Mouse (Mus musculus): Measurements from ENCODE around the gene Toporsl. TPM values are rescaled to one million over a fixed set of nuclear protein-coding genes. Genes with fewer than 3 reads are reported as not detected.

Gene Toporsl
- not detected in 2 replicates for polyA plus RNA-seq (2016; fragmentation: Nextera tagmentation; extraction: Ambion mirVana)

- no peak within 1 kb of the TSS for H3K4me3 ChIP-seq
- H3K27me3 ChIP-seq (ENCODE audit: insufficient read depth, poor library complexity, severe bottlenecking), result no peaks in the 10 kb centered on the region
- no peaks in the 10 kb centered on the region for H3K9me3 ChIP-seq
- H3K27ac ChIP-seq, result no peak within 1 kb of the TSS
- H3K36me3 ChIP-seq, result no peaks in the 10 kb centered on the region
- WGBS, result 82% methylated on average over 2 of the region's 2 CpGs
- H3K4me1 ChIP-seq, result no peaks in the 10 kb centered on the region
- DNase-seq (ENCODE audit: low spot score), result no peak
Measured at GRCm38 (mm10) chr4:52595927-52596326, at the start of gene Toporsl. Gene Toporsl, plus strand, starts transcription at chr4:52596274.

- Histone ChIP-seq H3K4me3 (no peak overlapping the region), H3K9me3 (no peaks in the 10 kb centered on the region), H3K27ac (no peak overlapping the region), H3K4me1 (no peaks in the 10 kb centered on the region), H3K36me3 (no peaks in the 10 kb centered on the region), H3K27me3 (ENCODE audit: insufficient read depth, poor library complexity, severe bottlenecking) (no peaks in the 10 kb centered on the region)
- 68% methylated on average over 1 of the region's 1 CpGs for WGBS
- no peak for DNase-seq (ENCODE audit: low spot score)
Measured at GRCm38 (mm10) chr4:52557672-52558071, 38.4 kb upstream of the Toporsl start.

- no peak overlapping the region for H3K27ac ChIP-seq
- no peaks in the 10 kb centered on the region for H3K4me1 ChIP-seq
- H3K4me3 ChIP-seq, result no peak overlapping the region
- DNase-seq (ENCODE audit: low spot score), result no peak
- WGBS, result 45% methylated on average over 1 of the region's 1 CpGs
- H3K9me3 ChIP-seq, result no peaks in the 10 kb centered on the region
- no peaks in the 10 kb centered on the region for H3K36me3 ChIP-seq
- no peaks in the 10 kb centered on the region for H3K27me3 ChIP-seq (ENCODE audit: insufficient read depth, poor library complexity, severe bottlenecking)
Measured at GRCm38 (mm10) chr4:52558080-52558479, 38.0 kb upstream of the Toporsl start.

- no peaks in the 10 kb centered on the region for H3K4me1 ChIP-seq
- H3K9me3 ChIP-seq, result no peaks in the 10 kb centered on the region
- no peaks in the 10 kb centered on the region for H3K27me3 ChIP-seq (ENCODE audit: insufficient read depth, poor library complexity, severe bottlenecking)
- H3K36me3 ChIP-seq, result no peaks in the 10 kb centered on the region
- 76% methylated on average over 1 of the region's 1 CpGs for WGBS
- DNase-seq (ENCODE audit: low spot score), result no peak
- H3K27ac ChIP-seq, result no peak overlapping the region
- no peak overlapping the region for H3K4me3 ChIP-seq
Measured at GRCm38 (mm10) chr4:52563859-52564258, 32.2 kb upstream of the Toporsl start.

GRCm38 (mm10) chr4:52586194-52586734 is 9.8 kb upstream of the Toporsl start:
- H3K27me3 ChIP-seq (ENCODE audit: insufficient read depth, poor library complexity, severe bottlenecking), result no peaks in the 10 kb centered on the region
- H3K4me1 ChIP-seq, result no peaks in the 10 kb centered on the region
- 75% methylated on average over 6 of the region's 6 CpGs for WGBS
- no peak overlapping the region for H3K27ac ChIP-seq
- no peaks in the 10 kb centered on the region for H3K36me3 ChIP-seq
- H3K9me3 ChIP-seq, result no peaks in the 10 kb centered on the region
- no peak overlapping the region for H3K4me3 ChIP-seq
- DNase-seq (ENCODE audit: low spot score), result no peak

GRCm38 (mm10) chr4:52593821-52594356 is 2.2 kb upstream of the Toporsl start:
- WGBS, result 74% methylated on average over 4 of the region's 4 CpGs
- Histone ChIP-seq H3K27ac (no peak overlapping the region), H3K27me3 (ENCODE audit: insufficient read depth, poor library complexity, severe bottlenecking) (no peaks in the 10 kb centered on the region), H3K36me3 (no peaks in the 10 kb centered on the region), H3K4me1 (no peaks in the 10 kb centered on the region), H3K4me3 (no peak overlapping the region), H3K9me3 (no peaks in the 10 kb centered on the region)
- no peak for DNase-seq (ENCODE audit: low spot score)

- H3K36me3 ChIP-seq, result no peaks in the 10 kb centered on the region
- H3K4me3 ChIP-seq, result no peak overlapping the region
- no peaks in the 10 kb centered on the region for H3K4me1 ChIP-seq
- WGBS, result 88% methylated on average over 13 of the region's 13 CpGs
- no peaks in the 10 kb centered on the region for H3K9me3 ChIP-seq
- H3K27ac ChIP-seq, result no peak overlapping the region
- no peaks in the 10 kb centered on the region for H3K27me3 ChIP-seq (ENCODE audit: insufficient read depth, poor library complexity, severe bottlenecking)
- no peak for DNase-seq (ENCODE audit: low spot score)
Measured at GRCm38 (mm10) chr4:52594632-52595031, 1.4 kb upstream of the Toporsl start.

GRCm38 (mm10) chr4:52598180-52598881 is 2.3 kb downstream of the Toporsl start:
- Histone ChIP-seq H3K27me3 (ENCODE audit: insufficient read depth, poor library complexity, severe bottlenecking) (no peaks in the 10 kb centered on the region), H3K27ac (no peak overlapping the region)
- 71% methylated on average over 7 of the region's 7 CpGs for WGBS

GRCm38 (mm10) chr4:52606923-52607322 is 10.8 kb downstream of the Toporsl start:
- no peak for DNase-seq (ENCODE audit: low spot score)
- H3K27ac ChIP-seq, result no peak overlapping the region
- H3K9me3 ChIP-seq, result no peaks in the 10 kb centered on the region
- H3K27me3 ChIP-seq (ENCODE audit: insufficient read depth, poor library complexity, severe bottlenecking), result no peaks in the 10 kb centered on the region
- H3K36me3 ChIP-seq, result no peaks in the 10 kb centered on the region
- no peak overlapping the region for H3K4me3 ChIP-seq
- 63% methylated on average over 3 of the region's 3 CpGs for WGBS
- no peaks in the 10 kb centered on the region for H3K4me1 ChIP-seq

More at GRCm38 (mm10) chr4:52598180-52598881, 2.3 kb downstream of the Toporsl start:
- DNase-seq (ENCODE audit: low spot score), result no peak
- H3K36me3 ChIP-seq, result no peaks in the 10 kb centered on the region
- no peak overlapping the region for H3K4me3 ChIP-seq
- H3K9me3 ChIP-seq, result no peaks in the 10 kb centered on the region
- no peaks in the 10 kb centered on the region for H3K4me1 ChIP-seq

GRCm38 (mm10) chr4:52634986-52635385 is 38.9 kb downstream of the Toporsl start:
- Histone ChIP-seq H3K4me3 (no peak overlapping the region), H3K27me3 (ENCODE audit: insufficient read depth, poor library complexity, severe bottlenecking) (no peaks in the 10 kb centered on the region), H3K27ac (no peak overlapping the region), H3K4me1 (no peaks in the 10 kb centered on the region), H3K9me3 (no peaks in the 10 kb centered on the region), H3K36me3 (no peaks in the 10 kb centered on the region)
- WGBS, result 71% methylated on average over 6 of the region's 6 CpGs
- no peak for DNase-seq (ENCODE audit: low spot score)

- no peak overlapping the region for H3K27ac ChIP-seq
- WGBS, result 73% methylated on average over 4 of the region's 4 CpGs
- H3K9me3 ChIP-seq, result no peaks in the 10 kb centered on the region
- no peaks in the 10 kb centered on the region for H3K27me3 ChIP-seq (ENCODE audit: insufficient read depth, poor library complexity, severe bottlenecking)
- H3K4me1 ChIP-seq, result no peaks in the 10 kb centered on the region
- H3K4me3 ChIP-seq, result no peak overlapping the region
- DNase-seq (ENCODE audit: low spot score), result no peak
- no peaks in the 10 kb centered on the region for H3K36me3 ChIP-seq
Measured at GRCm38 (mm10) chr4:52647791-52648190, 51.7 kb downstream of the Toporsl start.

GRCm38 (mm10) chr4:52659701-52660100 is 63.6 kb downstream of the Toporsl start:
- no peaks in the 10 kb centered on the region for H3K9me3 ChIP-seq
- no peaks in the 10 kb centered on the region for H3K27me3 ChIP-seq (ENCODE audit: insufficient read depth, poor library complexity, severe bottlenecking)
- no peaks in the 10 kb centered on the region for H3K36me3 ChIP-seq
- DNase-seq (ENCODE audit: low spot score), result no peak
- peaks cover 3% of the 10 kb centered on the region; the same call in 1 of the 2 replicates for H3K4me1 ChIP-seq
- no peak overlapping the region for H3K27ac ChIP-seq
- no peak overlapping the region for H3K4me3 ChIP-seq

GRCm38 (mm10) chr4:52660701-52661117 is 64.6 kb downstream of the Toporsl start:
- Histone ChIP-seq H3K9me3 (no peaks in the 10 kb centered on the region), H3K4me3 (no peak overlapping the region), H3K36me3 (no peaks in the 10 kb centered on the region), H3K27ac (no peak overlapping the region), H3K4me1 (peaks cover 3% of the 10 kb centered on the region; the same call in 1 of the 2 replicates), H3K27me3 (ENCODE audit: insufficient read depth, poor library complexity, severe bottlenecking) (no peaks in the 10 kb centered on the region)
- 20% methylated on average over 3 of the region's 3 CpGs for WGBS
- no peak for DNase-seq (ENCODE audit: low spot score)

Measured in heart, embryonic 10.5 days (tissue).